Comparison of ENCODE assay signal across 12 mouse cellular contexts in the genomic region with DNA sequence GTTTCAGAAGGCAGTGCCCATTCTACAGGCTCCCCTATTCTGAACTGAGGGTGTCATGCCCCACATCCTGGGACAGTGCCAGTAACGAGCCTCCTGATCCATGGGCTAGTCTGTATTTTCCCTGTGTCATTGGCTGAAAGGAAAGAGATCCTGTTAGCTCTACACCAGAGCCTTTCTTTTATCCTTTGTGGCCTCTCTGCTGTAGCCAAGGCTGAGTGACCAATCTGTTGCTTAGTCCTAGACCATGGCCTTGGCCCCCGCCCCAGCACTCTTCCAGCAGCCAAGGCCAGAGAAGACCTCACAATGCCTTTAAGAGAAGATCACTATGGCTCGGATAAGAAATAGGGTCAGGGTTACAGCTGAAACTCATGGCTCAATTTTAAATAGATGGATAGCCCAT.
"Had no signal": no experiment of that assay in that cellular context is flagged by ENCODE, and none has a peak within 500 bp of the region (broad histone marks: within the 10 kb centered on the region; RNA-seq: fewer than 3 reads in every experiment).

No protein-coding gene starts in this region.

- H3K4me3 ChIP-seq: layer of hippocampus, adult 2 months; liver, embryonic 13.5 days had no signal

- DNase-seq: kidney, postnatal 25 days; layer of hippocampus, adult 9-11 months; liver, embryonic 13.5 days; lung, adult 2 months; lung, postnatal 14 days; lung, postnatal 4 days; midbrain, embryonic 14.5 days; thymus, adult 18-20 months; thymus, postnatal 36 days had no signal

- H3K4me1 ChIP-seq: liver, embryonic 13.5 days had no signal

- H3K9me3 ChIP-seq: liver, embryonic 13.5 days had no signal

- H3K27ac ChIP-seq: kidney, postnatal 0 days; layer of hippocampus, adult 2 months; liver, embryonic 13.5 days had no signal

- H3K9ac ChIP-seq: liver, embryonic 13.5 days had no signal

- H3K4me2 ChIP-seq: liver, embryonic 13.5 days; midbrain, embryonic 11.5 days had no signal

- H3K36me3 ChIP-seq: liver, embryonic 13.5 days had no signal
